Mouse (Mus musculus) bone marrow, adult 2 months (tissue): ENCODE data around the gene Efna2. TPM values are rescaled to one million over a fixed set of nuclear protein-coding genes. Genes with fewer than 3 reads are reported as not detected.

ENCODE experiments used
- H3K27ac ChIP-seq: fragments of 200-500 bp; 2 replicates; pipeline ENCODE4 v1.5.1; 2012; ENCODE audit warnings: low read depth, mild to moderate bottlenecking, control low read depth, inconsistent platforms, low read length; ENCODE audit not compliant: control insufficient read depth, poor library complexity, insufficient read depth
- H3K4me1 ChIP-seq: fragments of 200-500 bp; 2 replicates; pipeline ENCODE4 v1.6.1; 2011; ENCODE audit warnings: low read length; ENCODE audit not compliant: control insufficient read depth, insufficient read depth
- H3K4me3 ChIP-seq: fragments of 200-500 bp; replicated peaks from 2 replicates; pipeline ENCODE3; 2011; ENCODE audit warnings: mild to moderate bottlenecking, low read depth, low read length, control low read depth; ENCODE audit not compliant: control insufficient read depth
- CTCF ChIP-seq: fragments of 200-500 bp; IDR thresholded peaks from 2 replicates; pipeline ENCODE4 v1.5.1; 2011; ENCODE audit warnings: low read length, control low read depth; ENCODE audit not compliant: control insufficient read depth, insufficient read depth
- POLR2A ChIP-seq: fragments of 200-500 bp; IDR thresholded peaks from 2 replicates; pipeline ENCODE4 v1.6.1; 2011; ENCODE audit warnings: low read depth, mild to moderate bottlenecking, control low read depth, low read length, borderline replicate concordance; ENCODE audit not compliant: control insufficient read depth
- WGBS: fragments of 180-500 bp; shearing (Covaris S2); methylation state at CpG from one replicate; pipeline ENCODE4 v1.1.7; 2018; 5-methylcytosine and 5-hydroxymethylcytosine counted together
- polyA plus RNA-seq: library from polyadenylated mRNA; stranded (reverse); fragments of >200 nt; gene quantifications from 2 replicates; pipeline ENCODE4 v1.2.4, GENCODE M21; 2011; ENCODE audit warnings: low replicate concordance; ENCODE audit not compliant: missing spikeins, insufficient read depth, insufficient read length

Efna2 gene
- polyA plus RNA-seq, 1 experiment: 0.70 TPM

- Histone ChIP-seq H3K27ac (no peak overlapping the region), H3K4me1 (no peaks in the 10 kb centered on the region), H3K4me3 (no peak overlapping the region)
- no peak for TF ChIP-seq CTCF
- no peak for TF ChIP-seq POLR2A
- WGBS: 58% methylated on average over 6 of the region's 6 CpGs
Observed at GRCm38 (mm10) chr10:80180288-80180687, 1.0 kb downstream of the Efna2 start.

DNA sequence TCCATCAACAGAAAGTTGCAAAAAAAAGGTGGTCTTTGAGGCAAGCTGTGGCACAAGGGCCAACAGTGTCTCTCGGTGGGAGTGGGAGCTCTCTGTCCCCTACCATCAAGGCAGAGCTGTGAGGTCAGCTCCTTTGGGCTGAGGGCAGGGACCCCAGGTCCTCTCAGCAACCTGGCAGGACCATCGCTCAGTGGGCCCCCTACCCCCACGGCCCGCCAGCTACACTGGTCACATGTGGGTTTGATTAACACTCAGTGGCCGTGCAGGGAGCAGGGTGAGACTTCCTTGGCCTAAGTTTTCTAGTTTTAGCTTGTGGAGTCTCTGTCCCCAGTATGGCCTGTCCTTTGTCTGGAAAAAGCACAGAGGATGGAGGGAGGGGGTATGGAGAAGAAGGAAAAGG is 1.5 kb downstream of the Efna2 start:
- no peak overlapping the region for H3K27ac ChIP-seq
- TF ChIP-seq POLR2A (no peak), CTCF (no peak)
- 80% methylated on average over 5 of the region's 5 CpGs for WGBS
- H3K4me3 ChIP-seq: no peak overlapping the region
- H3K4me1 ChIP-seq: no peaks in the 10 kb centered on the region

GRCm38 (mm10) chr10:80182547-80182946 is 3.3 kb downstream of the Efna2 start:
- TF ChIP-seq CTCF: no peak
- no peak for TF ChIP-seq POLR2A
- 84% methylated on average over 7 of the region's 7 CpGs for WGBS
- Histone ChIP-seq H3K4me3 (no peak overlapping the region), H3K4me1 (no peaks in the 10 kb centered on the region), H3K27ac (no peak overlapping the region)

GRCm38 (mm10) chr10:80186649-80187048 is 7.4 kb downstream of the Efna2 start:
- no peak overlapping the region for H3K27ac ChIP-seq
- 30% methylated on average over 27 of the region's 27 CpGs for WGBS
- no peak overlapping the region for H3K4me3 ChIP-seq
- H3K4me1 ChIP-seq: no peaks in the 10 kb centered on the region
- TF ChIP-seq POLR2A: no peak
- TF ChIP-seq CTCF: no peak

DNA sequence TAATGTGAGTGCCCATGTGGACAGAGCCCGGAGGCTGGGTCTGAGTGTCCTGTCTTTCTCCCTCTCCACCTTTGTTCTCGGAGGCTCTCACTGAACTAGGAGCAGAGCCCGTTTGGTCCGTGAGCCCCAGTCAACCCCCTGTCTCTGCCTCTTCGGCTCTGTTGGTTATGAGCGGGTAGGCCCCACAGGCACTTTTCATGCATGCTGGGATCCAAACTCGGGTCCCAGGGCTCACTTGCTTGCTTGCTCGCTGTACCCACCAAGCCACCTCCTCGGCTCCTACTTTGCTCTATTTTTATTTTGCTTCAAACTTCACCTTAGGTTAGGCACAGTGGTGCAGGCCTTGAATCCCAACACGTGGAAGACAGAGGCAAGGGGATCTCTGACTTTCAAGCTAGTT is 8.5 kb downstream of the Efna2 start:
- H3K27ac ChIP-seq: no peak overlapping the region
- H3K4me1 ChIP-seq: no peaks in the 10 kb centered on the region
- 78% methylated on average over 10 of the region's 10 CpGs for WGBS
- no peak for TF ChIP-seq CTCF
- no peak for TF ChIP-seq POLR2A
- no peak overlapping the region for H3K4me3 ChIP-seq

DNA sequence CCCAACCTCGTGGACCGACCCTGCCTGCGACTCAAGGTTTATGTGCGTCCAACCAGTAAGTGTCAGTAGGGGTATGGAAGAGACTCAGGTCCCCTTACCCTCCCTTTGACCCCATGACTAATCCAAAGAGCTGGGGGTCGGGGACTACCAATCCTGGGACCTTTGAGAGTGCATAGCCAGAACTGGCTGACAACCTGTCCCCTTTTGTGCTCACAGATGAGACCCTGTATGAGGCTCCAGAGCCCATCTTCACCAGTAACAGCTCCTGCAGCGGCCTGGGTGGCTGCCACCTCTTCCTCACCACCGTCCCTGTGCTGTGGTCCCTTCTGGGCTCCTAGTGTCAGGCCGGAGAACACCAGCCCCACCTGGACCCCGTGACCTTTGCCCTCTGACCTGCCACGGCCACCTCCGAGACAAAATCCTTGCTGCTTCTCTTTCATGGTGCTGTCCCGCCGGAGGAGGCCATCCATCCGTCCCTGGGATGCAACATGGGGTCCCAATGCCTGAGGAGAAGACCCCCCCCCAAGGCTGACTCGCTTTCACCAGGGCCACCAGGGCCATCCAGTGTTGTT is 9.3 kb downstream of the Efna2 start:
- WGBS: 84% methylated on average over 15 of the region's 15 CpGs
- TF ChIP-seq CTCF (no peak), POLR2A (no peak)
- H3K4me3 ChIP-seq: no peak overlapping the region
- no peaks in the 10 kb centered on the region for H3K4me1 ChIP-seq
- no peak overlapping the region for H3K27ac ChIP-seq

DNA sequence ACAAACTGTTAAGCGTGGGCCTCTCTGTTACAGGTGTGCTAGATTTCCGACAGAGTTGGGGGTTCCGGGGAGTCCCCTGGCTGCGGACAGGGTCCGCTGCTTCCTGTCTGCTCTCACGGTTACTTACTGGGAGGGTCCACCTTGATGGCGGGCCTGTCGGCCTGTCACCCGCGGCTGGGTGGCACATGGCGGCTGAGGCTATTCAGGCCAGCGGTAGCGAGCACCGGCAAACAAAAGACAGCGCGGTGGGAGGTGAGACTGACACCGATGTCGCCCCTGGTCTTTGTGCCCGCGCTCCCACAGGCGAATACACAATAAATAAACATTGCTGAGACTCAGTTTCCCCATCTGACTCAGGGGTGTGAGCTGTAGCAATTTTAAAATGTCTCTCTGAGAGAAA is 10.7 kb downstream of the Efna2 start:
- WGBS: 6% methylated on average over 21 of the region's 21 CpGs
- Histone ChIP-seq H3K27ac (no peak overlapping the region), H3K4me1 (no peaks in the 10 kb centered on the region), H3K4me3 (no peak overlapping the region)
- no peak for TF ChIP-seq POLR2A

- Histone ChIP-seq H3K4me1 (no peaks in the 10 kb centered on the region), H3K4me3 (no peak overlapping the region), H3K27ac (no peak overlapping the region)
- WGBS: 2% methylated on average over 48 of the region's 48 CpGs
- TF ChIP-seq POLR2A: no peak
Observed at GRCm38 (mm10) chr10:80190491-80191051, 11.3 kb downstream of the Efna2 start.

DNA sequence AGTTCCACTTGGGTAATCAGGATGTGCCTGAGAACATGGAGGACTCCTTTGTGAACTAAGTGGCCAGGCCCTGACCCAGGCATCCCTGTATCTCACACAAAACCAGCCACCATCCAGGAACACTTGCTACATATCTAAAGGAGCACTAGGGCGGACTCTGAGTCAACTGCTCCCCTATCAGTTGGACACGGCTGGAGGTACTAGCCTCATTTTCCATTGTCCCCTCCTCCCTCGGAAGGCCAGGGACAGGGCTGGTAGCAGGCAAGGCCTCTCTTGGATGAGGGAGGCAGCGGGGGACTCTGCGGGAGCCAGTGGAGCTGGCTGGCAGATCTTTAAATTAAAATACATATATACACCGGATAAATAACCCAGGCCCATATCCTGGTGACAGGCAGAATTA is 14.7 kb downstream of the Efna2 start:
- Histone ChIP-seq H3K4me3 (no peak overlapping the region), H3K4me1 (no peaks in the 10 kb centered on the region), H3K27ac (no peak overlapping the region)
- no peak for TF ChIP-seq POLR2A
- TF ChIP-seq CTCF: no peak
- 88% methylated on average over 6 of the region's 6 CpGs for WGBS
